Mouse (Mus musculus) urinary bladder, postnatal 36 days (tissue): ENCODE measurements around the gene Maff.

Experiments
- DNase-seq, 2 experiments: peaks; one replicate each; pipeline ENCODE4 v3.0.0; 2022; ENCODE audit warnings: low spot score in 2 of 2, mixed read lengths in 1 of 2

Gene Maff

GRCm38 (mm10) chr15:79346051-79346793, at the start of gene Maff:
Maff (plus strand) TSS chr15:79346621.
- DNase-seq, result no peak

GRCm38 (mm10) chr15:79298553-79298952, 47.9 kb upstream of the Maff start:
- DNase-seq, result peak; percentile 57 to 64

- peak in 1 of 2 experiments; percentile 48 for DNase-seq
Measured at GRCm38 (mm10) chr15:79299563-79300155, 46.8 kb upstream of the Maff start.

GRCm38 (mm10) chr15:79303725-79304124, 42.7 kb upstream of the Maff start:
- no peak for DNase-seq

DNA sequence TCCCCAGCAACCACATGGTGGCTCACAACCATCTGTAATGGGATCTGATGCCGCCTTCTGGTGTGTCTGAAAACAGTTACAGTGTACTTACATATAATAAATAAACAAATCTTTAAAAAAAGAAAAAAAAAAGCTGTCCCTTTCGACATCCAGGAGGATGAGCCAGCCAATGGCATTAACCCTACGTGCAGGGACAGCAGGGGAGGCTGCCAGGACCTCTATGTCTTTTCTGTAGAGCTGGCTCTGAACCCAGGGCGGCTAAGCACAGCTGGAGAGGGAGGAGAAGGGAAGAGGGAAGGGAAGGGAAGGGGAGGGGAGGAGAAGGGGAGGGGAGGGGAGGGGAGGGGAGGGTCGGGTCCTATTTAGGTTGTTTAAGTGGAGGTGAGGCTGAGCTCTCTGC, 41.6 kb upstream of the Maff start:
- DNase-seq, result no peak

- DNase-seq, result no peak
Measured at GRCm38 (mm10) chr15:79306043-79306637, 40.3 kb upstream of the Maff start.

DNA sequence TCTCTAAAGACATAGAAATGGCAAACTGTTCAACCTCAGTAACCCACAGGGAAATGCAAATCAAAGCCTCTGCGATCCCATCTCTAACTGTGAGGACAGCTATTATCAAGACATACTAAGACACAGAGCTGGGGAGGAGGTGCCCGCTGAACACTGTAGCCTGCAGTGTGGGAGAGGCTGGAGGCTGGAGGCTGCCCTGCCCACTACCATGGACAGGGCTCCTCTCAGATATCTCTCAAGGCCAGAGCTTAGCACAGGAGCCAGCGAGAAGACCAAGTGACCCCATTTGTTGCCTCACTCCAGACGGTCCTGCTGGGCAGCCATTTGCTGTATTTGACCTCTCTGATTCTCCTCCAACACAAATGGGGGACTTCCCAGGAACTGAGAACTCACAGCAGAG, 38.6 kb upstream of the Maff start:
- no peak for DNase-seq

DNA sequence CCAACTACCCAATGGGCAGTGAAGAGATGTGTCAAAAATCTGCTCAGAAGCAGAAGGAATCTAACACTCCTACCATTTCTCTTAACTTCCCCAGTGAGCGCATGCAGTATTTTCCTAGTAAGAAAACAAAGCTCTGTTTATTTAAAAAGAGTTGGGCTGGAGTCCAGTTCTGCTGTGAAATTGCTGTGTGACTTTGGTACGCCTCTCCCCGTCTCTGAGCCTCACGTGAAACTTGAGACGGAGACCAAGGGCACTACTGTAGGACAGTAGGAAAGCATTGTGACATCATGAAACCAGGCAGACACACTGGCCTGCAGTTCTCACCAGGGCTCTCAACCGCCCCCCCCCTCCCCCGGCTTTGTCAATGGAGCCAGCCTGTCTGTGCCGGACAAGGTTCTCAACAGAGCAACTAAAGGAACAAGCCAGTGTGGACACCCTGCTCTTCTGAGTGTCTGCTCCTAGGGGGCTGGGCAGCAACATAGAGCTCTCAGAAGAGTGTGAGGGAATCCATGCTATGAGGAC, 32.5 kb upstream of the Maff start:
- no peak for DNase-seq

GRCm38 (mm10) chr15:79321733-79322190, 24.7 kb upstream of the Maff start:
- no peak for DNase-seq

GRCm38 (mm10) chr15:79322281-79322990, 24.0 kb upstream of the Maff start:
- peak; percentile 50 to 55 for DNase-seq

DNA sequence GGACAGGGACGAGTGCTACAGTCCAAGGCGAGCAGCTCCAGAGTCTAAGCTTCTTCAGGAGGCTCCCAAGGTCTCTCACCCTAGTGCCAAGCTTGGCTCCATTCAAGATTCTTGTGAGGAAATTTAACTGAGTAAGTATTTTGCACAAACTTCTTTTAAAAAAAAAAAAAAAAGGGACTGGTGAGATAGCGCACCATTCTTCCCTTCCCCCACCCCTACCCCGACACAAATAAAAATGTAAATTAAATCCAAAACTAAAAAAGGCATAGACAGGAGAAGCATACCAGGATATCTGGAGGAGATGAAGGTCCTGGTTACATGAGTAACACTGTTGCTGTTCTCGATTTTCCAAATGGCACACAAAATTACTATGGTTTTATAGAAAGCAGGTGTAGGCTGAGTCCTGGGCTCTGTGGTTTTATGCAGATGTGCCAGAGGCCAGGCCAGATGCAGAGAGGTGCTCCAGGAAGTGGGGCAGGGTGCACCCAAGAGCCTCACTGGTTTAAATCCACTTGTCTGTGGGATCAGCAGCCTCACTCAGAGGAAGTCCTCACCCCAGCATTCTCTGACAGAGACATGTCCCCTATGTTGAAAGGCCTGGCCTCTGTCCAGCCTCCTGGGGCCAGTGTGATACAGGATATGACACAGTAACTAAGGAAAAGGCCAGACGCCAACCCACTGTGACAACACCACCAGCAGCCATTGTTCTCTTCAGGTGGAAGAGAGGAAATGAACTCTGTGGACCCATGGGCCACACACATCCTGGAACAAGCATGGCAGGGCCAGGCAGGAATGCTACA, 23.2 kb upstream of the Maff start:
- peak; percentile 18 to 82 for DNase-seq

DNA sequence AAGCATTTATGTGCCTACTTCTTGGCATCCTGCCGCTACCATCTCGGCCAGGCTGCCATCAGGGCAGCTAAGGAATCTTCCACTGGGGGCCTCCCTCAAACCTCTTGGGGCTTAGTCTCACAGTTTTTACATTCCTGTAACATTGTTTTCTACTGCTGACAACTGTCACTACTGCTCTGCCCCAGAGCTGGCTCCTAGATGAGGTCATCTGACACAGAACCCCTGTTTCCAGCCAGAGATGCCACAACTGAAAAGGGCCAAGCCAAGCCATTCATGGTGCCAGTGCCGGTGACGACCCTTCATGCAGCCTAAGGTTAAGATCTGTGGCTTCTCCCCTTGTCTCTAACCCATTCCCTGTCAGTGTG, 22.6 kb upstream of the Maff start:
- DNase-seq, result no peak

DNA sequence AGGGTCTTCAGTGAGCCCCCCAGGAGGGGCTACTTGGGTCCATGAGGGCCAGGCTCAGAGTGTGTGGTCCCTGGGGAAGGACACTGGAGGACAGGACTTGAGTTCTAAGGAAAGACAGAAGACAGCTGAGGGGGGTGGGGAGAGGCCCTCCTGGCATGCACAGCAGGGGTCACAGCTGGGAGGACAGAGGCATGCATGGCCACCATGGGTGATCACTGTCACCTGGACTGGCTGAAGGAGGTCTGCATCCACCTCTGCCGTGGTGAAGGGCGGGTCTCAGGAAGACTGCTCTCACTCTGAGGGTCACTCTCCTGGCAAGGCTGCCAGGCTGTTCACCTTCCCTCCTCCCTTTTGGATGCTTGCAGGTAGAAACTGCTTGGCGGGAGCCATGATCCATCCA, 22.0 kb upstream of the Maff start:
- no peak for DNase-seq

DNA sequence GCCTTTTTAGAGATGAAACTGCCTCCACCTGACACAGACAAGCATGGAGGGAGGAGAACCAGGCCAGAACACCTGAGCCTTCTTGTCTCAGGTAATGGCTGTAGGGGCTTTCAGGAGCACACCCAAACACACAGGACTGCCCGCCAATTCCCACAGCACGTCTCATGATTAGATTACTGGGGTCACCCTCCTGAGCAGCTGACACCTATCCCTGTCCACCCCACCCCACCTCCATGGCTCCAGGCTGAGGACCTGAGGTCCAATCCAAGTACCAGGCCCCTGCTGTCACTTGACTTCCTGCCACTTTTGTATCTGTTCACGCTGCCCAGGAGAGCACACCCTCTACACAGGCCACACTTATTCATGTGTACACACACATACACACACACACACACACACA, 20.7 kb upstream of the Maff start:
- DNase-seq, result no peak

DNA sequence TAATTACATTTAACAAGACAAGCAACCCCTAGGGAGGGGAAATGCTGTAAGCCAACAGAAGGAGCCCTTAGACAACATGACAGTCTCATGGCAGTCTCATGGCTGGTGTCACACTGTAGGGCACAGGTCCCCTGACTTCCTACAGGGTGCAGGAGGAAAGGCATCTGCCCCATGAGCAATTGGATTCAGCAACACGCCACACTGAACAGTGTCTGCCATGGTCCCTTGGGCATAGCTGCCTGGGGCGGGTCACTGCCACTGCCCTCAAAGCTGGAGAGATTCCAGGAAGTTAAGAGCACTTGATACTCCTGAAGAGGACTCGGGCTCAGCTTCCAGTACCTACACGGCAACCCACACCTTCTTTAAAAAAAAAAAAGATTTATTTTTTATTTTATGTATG, 20.2 kb upstream of the Maff start:
- no peak for DNase-seq

- DNase-seq, result peak; percentile 61 to 72
Measured at GRCm38 (mm10) chr15:79326971-79327961, 19.2 kb upstream of the Maff start.

GRCm38 (mm10) chr15:79328058-79328938, 18.1 kb upstream of the Maff start, which contains the start of gene Pla2g6:
Pla2g6 (minus strand) TSS chr15:79328390.
- peak; percentile 97 to 99 for DNase-seq

GRCm38 (mm10) chr15:79328939-79329275, 17.5 kb upstream of the Maff start:
- no peak for DNase-seq

- DNase-seq, result no peak
Measured at GRCm38 (mm10) chr15:79329346-79329978, 17.0 kb upstream of the Maff start.
